Mouse (Mus musculus) bone marrow, adult 2 months (tissue): Measurements from ENCODE around the gene Nfix.

Experiments used
- CTCF ChIP-seq: fragments of 200-500 bp; IDR thresholded peaks from 2 replicates; pipeline ENCODE4 v1.5.1; 2011; ENCODE audit warnings: low read length, control low read depth; ENCODE audit not compliant: control insufficient read depth, insufficient read depth
- POLR2A ChIP-seq: fragments of 200-500 bp; IDR thresholded peaks from 2 replicates; pipeline ENCODE4 v1.6.1; 2011; ENCODE audit warnings: low read depth, mild to moderate bottlenecking, control low read depth, low read length, borderline replicate concordance; ENCODE audit not compliant: control insufficient read depth

GRCm38 (mm10) chr8:84789345-84789744 is 10.8 kb downstream of the Nfix start:
- TF ChIP-seq CTCF (no peak), POLR2A (no peak)
